Mouse (Mus musculus): ENCODE data around the gene Adam34. TPM values are rescaled to one million over a fixed set of nuclear protein-coding genes. Genes with fewer than 3 reads are reported as not detected.
"Not testable (repeated sequence)": the region's sequence is repeated elsewhere in the genome, so short reads cannot be mapped to it uniquely, and the experiment has no call there.

Gene Adam34
- polyA plus RNA-seq (2012; fragmentation: generic; extraction: Trizol): not detected
- long read RNA-seq, experiment 1: 0 reads
- long read RNA-seq, experiment 2: 0 reads

DNA sequence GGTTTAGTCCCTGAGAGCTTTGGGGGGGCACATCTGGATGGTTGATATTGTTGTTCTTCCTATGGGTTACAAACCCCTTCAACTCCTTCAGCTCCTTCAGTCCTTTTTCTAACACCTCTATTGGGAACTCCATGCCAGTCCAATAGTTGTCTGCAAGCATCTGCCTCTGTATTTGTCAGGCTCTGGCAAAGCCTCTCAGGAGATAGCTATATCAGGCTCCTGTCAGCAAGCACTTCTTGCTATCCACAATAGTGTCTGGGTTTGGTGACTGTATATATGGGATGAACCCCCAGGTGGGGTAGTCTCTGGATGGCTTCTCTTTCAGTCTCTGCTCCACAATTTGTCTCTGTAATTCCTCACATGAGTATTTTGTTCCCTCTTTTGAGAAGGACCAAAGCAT, at the start of gene Adam34:
Gene Adam34, minus strand, starts transcription at position 101 of the 400 bp plus-strand sequence.
- Histone ChIP-seq H3K4me3 (ENCODE audit: insufficient read depth, poor library complexity, severe bottlenecking) (no peak within 1 kb of the TSS), H3ac (ENCODE audit: control insufficient read depth, insufficient read length, low read depth) (no peak within 1 kb of the TSS), H3K79me3 (ENCODE audit: low read depth) (no peaks in the 10 kb centered on the region), H3K79me2 (ENCODE audit: control insufficient read depth, insufficient read depth) (no peaks in the 10 kb centered on the region), H3K36me3 (ENCODE audit: control insufficient read depth, insufficient read depth) (no peaks in the 10 kb centered on the region), H3K27me3 (ENCODE audit: control insufficient read depth, insufficient read depth, insufficient read length) (no peaks in the 10 kb centered on the region)
- TF ChIP-seq FOSL1 (IDR thresholded peaks at IDR 0.05; ENCODE audit: insufficient read depth, low read length, poor library complexity, severe bottlenecking) (no peak), MYOD1 (IDR thresholded peaks at IDR 0.05; ENCODE audit: control insufficient read depth, insufficient read length, low read depth) (no peak), CTCF (IDR thresholded peaks at IDR 0.05; ENCODE audit: control insufficient read depth, insufficient read depth, insufficient read length) (no peak), MAX (IDR thresholded peaks at IDR 0.05) (no peak), MYOG (IDR thresholded peaks at IDR 0.05; ENCODE audit: control insufficient read depth, extremely low read depth, insufficient read length) (no peak), USF1 (IDR thresholded peaks at IDR 0.05; ENCODE audit: low read depth) (no peak), CEBPB (IDR thresholded peaks at IDR 0.05; ENCODE audit: low read depth) (no peak)

DNA sequence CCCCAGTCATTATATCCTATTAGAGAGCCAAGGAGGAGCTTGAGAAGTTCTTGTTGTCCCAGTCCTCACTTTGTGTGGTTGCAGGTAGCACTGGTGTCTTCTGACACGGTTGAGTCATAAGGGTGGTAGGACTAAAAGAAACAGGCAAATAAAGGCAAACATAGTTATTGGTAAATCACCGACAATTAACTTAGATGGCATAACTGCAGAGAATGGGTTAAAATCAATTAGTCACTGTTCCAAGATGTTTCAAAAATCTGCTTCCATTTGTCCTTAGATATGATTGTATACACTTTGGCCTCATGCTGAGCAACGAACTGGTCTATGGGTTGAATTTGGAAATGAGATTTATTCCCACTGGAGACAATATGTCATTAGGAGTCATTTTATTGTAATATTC, 82.7 kb downstream of the Adam34 start, which contains the start of gene Gm5346:
Gene Gm5346, minus strand, starts transcription at position 101 of the 400 bp plus-strand sequence.
- Histone ChIP-seq H3K79me2 (ENCODE audit: control insufficient read depth, insufficient read depth) (no peaks in the 10 kb centered on the region), H3K4me3 (ENCODE audit: insufficient read depth, poor library complexity, severe bottlenecking) (no peak within 1 kb of the TSS), H3K27me3 (ENCODE audit: control insufficient read depth, insufficient read depth, insufficient read length) (no peaks in the 10 kb centered on the region), H3K79me3 (ENCODE audit: low read depth) (no peaks in the 10 kb centered on the region), H3K36me3 (ENCODE audit: control insufficient read depth, insufficient read depth) (no peaks in the 10 kb centered on the region), H3ac (ENCODE audit: control insufficient read depth, insufficient read length, low read depth) (no peak within 1 kb of the TSS)
- TF ChIP-seq MYOG (IDR thresholded peaks at IDR 0.05; ENCODE audit: control insufficient read depth, extremely low read depth, insufficient read length): no peak

GRCm38 (mm10) chr8:43616046-43616445, 93.8 kb downstream of the Adam34 start:
- no peak overlapping the region for H3ac ChIP-seq (ENCODE audit: control insufficient read depth, insufficient read length, low read depth)
- no peaks in the 10 kb centered on the region for H3K36me3 ChIP-seq (ENCODE audit: control insufficient read depth, insufficient read depth)
- H3K79me3 ChIP-seq (ENCODE audit: low read depth): no peaks in the 10 kb centered on the region
- H3K4me3 ChIP-seq (ENCODE audit: insufficient read depth, poor library complexity, severe bottlenecking): no peak overlapping the region
- H3K27me3 ChIP-seq (ENCODE audit: control insufficient read depth, insufficient read depth, insufficient read length): no peaks in the 10 kb centered on the region
- no peaks in the 10 kb centered on the region for H3K79me2 ChIP-seq (ENCODE audit: control insufficient read depth, insufficient read depth)
- TF ChIP-seq USF1 (IDR thresholded peaks at IDR 0.05; ENCODE audit: low read depth) (no peak), CTCF (IDR thresholded peaks at IDR 0.05; ENCODE audit: control insufficient read depth, insufficient read depth, insufficient read length) (no peak), CEBPB (IDR thresholded peaks at IDR 0.05; ENCODE audit: low read depth) (no peak), MYOD1 (IDR thresholded peaks at IDR 0.05; ENCODE audit: control insufficient read depth, insufficient read length, low read depth) (no peak), FOSL1 (IDR thresholded peaks at IDR 0.05; ENCODE audit: insufficient read depth, low read length, poor library complexity, severe bottlenecking) (no peak), MAX (IDR thresholded peaks at IDR 0.05) (no peak), MYOG (IDR thresholded peaks at IDR 0.05; ENCODE audit: control insufficient read depth, extremely low read depth, insufficient read length) (no peak)

DNA sequence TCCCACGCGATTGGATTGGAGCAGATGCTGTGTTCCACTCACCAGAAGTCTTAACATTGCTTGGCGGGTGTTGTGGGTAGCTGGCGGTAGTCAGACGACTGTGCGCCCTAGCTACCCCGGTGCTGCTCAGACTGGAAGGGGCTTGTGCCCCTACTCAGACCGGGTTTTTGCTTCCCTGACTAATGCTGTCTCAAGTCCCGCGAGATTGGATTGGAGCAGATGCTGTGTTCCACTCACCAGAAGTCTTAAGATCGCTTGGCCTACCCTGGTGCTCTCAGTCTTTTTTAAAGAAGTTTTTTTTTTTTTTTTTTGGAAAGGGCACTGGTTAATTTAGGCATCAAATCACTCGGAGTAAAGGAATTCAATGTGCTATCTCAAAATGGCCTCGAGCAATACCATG, 106.2 kb downstream of the Adam34 start:
- not testable (repeated sequence) for H3K79me3 ChIP-seq (ENCODE audit: low read depth); H3K4me3 ChIP-seq (ENCODE audit: insufficient read depth, poor library complexity, severe bottlenecking); H3K36me3 ChIP-seq (ENCODE audit: control insufficient read depth, insufficient read depth); H3K27me3 ChIP-seq (ENCODE audit: control insufficient read depth, insufficient read depth, insufficient read length); H3ac ChIP-seq (ENCODE audit: control insufficient read depth, insufficient read length, low read depth); H3K79me2 ChIP-seq (ENCODE audit: control insufficient read depth, insufficient read depth)

GRCm38 (mm10) chr8:43603166-43603565, 106.7 kb downstream of the Adam34 start:
- H3ac ChIP-seq (ENCODE audit: control insufficient read depth, insufficient read length, low read depth); H3K79me2 ChIP-seq (ENCODE audit: control insufficient read depth, insufficient read depth); H3K36me3 ChIP-seq (ENCODE audit: control insufficient read depth, insufficient read depth); H3K27me3 ChIP-seq (ENCODE audit: control insufficient read depth, insufficient read depth, insufficient read length); H3K4me3 ChIP-seq (ENCODE audit: insufficient read depth, poor library complexity, severe bottlenecking); H3K79me3 ChIP-seq (ENCODE audit: low read depth): not testable (repeated sequence)

Other genes starting within 250 kb of the Adam34 start
- not detected for gene Adam26b, start 181.9 kb downstream of the Adam34 start, polyA plus RNA-seq (2012; fragmentation: generic; extraction: Trizol)
- gene Adam26a, start 133.3 kb downstream of the Adam34 start, polyA plus RNA-seq (2012; fragmentation: generic; extraction: Trizol): not detected
- gene Gm5346, start 82.8 kb downstream of the Adam34 start, polyA plus RNA-seq (2012; fragmentation: generic; extraction: Trizol): not detected